Mouse (Mus musculus) bone marrow macrophage, adult 2 months (primary cell): ENCODE data around the gene Scn4b. TPM values are rescaled to one million over a fixed set of nuclear protein-coding genes. Genes with fewer than 3 reads are reported as not detected.

Source experiments
- H3K27ac ChIP-seq: 2 replicates; pipeline ENCODE4 v1.5.1; 2012; ENCODE audit warnings: low read depth, low read length; ENCODE audit not compliant: insufficient read depth
- H3K4me1 ChIP-seq: 2 replicates; pipeline ENCODE4 v1.6.1; 2012; ENCODE audit warnings: low read length; ENCODE audit not compliant: control insufficient read depth, insufficient read depth
- H3K4me3 ChIP-seq: 2 replicates; pipeline ENCODE4 v1.5.1; 2012; ENCODE audit warnings: mild to moderate bottlenecking, low read length, moderate library complexity; ENCODE audit not compliant: insufficient read depth
- CTCF ChIP-seq: IDR thresholded peaks from 2 replicates; pipeline ENCODE4 v1.5.1; 2012; ENCODE audit warnings: low read depth, mild to moderate bottlenecking, low read length, moderate library complexity
- POLR2A ChIP-seq: IDR thresholded peaks from 2 replicates; pipeline ENCODE4 v1.6.1; 2012; ENCODE audit warnings: mild to moderate bottlenecking, low read depth, low read length, borderline replicate concordance
- polyA plus RNA-seq: library from polyadenylated mRNA; stranded (reverse); fragments of >200 nt; gene quantifications from 2 replicates; pipeline ENCODE4 v1.2.4, GENCODE M21; 2012; ENCODE audit not compliant: missing spikeins, insufficient read depth, insufficient read length

The Scn4b gene
- polyA plus RNA-seq, 1 experiment: 0.11 TPM

DNA sequence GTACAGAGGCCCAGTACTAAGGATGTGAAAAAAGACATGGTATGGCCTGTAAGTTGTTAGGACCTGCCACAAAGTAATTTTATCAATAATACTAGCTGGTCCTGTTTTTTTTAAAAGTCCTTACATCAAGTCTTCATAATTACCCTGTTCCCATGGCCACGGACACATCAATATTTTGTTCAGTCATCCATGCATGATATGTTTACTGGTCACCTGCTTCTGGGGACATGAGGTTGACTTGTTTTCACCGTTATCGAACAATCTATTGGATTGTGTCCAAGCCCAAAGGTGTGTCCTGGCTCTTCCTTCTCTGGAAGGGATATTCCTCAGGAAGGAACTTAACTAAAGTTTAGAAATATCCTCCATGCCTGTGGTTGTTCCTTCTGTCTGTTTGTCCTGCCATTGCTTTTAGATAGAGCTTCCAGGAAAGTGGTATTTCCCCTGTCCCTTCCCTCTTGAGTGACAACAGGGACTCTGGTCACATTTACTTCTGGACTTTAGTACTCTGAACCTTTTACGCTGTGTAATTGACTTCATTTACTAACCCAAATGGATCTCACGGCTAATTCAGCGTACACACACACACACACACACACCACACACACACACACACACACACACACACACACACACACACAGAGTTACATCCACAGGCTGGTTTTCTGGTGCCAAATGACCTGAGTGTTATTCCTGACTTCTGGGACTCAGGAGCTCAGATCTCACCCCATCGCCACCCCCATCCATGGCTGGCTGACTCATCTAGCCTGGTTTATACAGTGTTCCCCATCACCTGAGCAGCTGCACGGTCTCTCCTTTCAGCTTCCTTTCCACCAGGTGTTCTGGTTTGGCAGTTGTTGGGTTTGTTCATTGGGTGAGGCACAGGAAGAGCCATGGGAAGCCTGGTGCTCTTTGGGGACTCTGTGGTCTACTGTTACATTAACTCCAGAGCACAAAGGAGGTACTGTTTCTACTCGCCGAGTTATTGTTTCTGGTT, 50.7 kb downstream of the Scn4b start:
- Histone ChIP-seq H3K27ac (no peak overlapping the region), H3K4me3 (no peak overlapping the region), H3K4me1 (no peaks in the 10 kb centered on the region)
- no peak for TF ChIP-seq POLR2A
- TF ChIP-seq CTCF: no peak

DNA sequence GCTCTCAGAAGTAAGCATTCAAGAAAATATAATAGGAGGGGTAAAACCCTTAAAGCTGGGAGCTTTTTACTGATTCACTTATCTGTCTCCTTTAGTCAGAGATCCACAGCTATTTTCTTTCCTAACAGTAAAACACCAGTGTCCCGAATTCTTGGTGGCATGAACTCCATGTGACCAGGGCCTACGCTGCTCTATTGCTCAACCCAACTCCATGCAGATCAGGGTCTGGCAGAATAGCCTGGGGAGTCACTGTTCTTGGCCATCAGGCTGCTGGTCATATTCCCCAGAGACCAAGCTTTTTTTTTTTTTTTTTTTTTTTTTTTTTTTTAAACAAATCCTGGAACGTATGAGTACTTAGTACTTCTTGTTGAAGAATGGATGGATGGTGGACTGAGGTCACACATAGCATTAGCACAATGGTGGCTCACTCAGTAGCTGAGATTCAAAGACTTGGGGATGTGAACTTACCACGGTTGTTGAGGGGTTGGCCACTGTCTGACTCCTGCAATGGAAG, 51.5 kb downstream of the Scn4b start:
- Histone ChIP-seq H3K27ac (no peak overlapping the region), H3K4me1 (no peaks in the 10 kb centered on the region), H3K4me3 (no peak overlapping the region)
- no peak for TF ChIP-seq CTCF
- no peak for TF ChIP-seq POLR2A

DNA sequence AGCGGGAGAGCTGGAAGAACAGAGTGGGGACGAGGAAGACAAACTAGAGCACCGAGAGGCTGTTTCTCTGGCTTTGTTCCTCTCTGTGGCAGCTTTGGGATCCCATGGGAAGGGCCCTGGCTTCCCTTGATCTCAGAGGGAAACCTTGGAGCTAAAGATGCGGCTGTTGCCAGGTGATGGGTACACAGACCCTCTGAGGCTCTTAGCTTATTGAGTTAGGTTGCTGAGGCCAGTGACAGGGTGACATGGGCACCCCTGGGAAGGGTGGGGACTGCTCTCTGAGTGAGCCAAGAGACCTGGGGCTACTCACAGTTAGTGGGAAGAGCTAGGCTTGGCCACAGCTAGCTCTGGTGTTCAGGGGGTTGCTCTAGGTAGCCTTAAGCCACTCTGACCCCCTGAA, 57.3 kb downstream of the Scn4b start:
- no peak overlapping the region for H3K27ac ChIP-seq
- TF ChIP-seq CTCF: no peak
- no peak for TF ChIP-seq POLR2A

DNA sequence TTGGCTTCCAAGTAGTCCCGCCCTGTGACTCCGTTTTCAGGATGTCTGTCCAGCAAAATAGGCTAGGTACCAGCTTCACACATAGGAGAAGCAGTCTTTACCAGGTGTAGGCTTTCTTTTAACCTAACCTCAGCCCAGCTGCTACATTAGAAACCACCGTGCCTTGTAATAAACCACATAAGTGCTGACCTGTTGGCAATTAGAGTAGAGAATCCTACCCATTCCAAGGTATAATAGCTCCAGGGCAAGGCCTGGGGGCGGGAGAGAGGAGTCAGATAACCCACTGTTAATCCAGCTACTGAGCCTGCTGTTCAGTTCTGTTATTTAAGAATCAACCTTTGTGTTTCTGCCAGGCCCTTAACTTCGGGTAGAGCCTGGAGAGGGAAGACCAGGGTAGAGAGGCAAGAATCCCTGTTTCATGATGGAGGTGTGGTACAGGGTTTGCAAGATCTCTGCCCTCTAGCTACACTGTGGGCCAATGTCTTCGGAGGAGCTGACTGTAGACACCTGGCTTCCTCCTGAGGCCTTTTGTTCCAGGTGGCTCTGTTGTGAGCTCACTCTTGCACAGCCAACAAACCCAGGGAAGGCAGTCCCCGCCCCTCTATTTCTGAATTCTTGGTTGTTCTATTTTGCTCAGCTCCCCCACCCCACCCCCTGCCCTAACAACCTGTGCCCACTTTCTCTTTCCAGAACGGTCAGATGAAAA, 58.1 kb downstream of the Scn4b start:
- no peak overlapping the region for H3K4me3 ChIP-seq
- TF ChIP-seq CTCF (no peak), POLR2A (no peak)
- peaks cover 9% of the 10 kb centered on the region for H3K4me1 ChIP-seq
- no peak overlapping the region for H3K27ac ChIP-seq

More for the DNA sequence above, 57.3 kb downstream of the Scn4b start:
- H3K4me1 ChIP-seq: peaks cover 7% of the 10 kb centered on the region
- H3K4me3 ChIP-seq: no peak overlapping the region

DNA sequence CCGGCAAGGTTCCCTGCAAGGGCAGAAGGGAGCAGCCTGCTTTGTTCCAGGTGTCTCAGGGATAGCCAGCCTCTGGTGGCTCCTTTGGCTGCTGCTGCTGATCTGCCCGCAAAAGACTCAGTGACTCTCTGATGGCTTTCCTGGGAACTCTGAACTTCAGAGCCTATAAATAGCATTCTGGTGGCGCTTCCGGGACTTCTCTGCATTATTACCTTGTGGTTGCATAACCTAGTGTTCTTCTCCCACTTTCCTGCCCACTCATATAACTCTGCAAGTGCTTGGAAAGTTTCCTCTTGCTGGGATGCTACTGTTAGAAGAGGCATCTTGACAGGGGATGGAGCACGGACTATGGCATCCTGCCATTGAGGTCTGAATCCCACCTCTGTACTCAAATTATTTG, 59.4 kb downstream of the Scn4b start:
- TF ChIP-seq CTCF: no peak
- TF ChIP-seq POLR2A: no peak
- H3K27ac ChIP-seq: no peak overlapping the region
- no peak overlapping the region for H3K4me3 ChIP-seq
- H3K4me1 ChIP-seq: peaks cover 13% of the 10 kb centered on the region

DNA sequence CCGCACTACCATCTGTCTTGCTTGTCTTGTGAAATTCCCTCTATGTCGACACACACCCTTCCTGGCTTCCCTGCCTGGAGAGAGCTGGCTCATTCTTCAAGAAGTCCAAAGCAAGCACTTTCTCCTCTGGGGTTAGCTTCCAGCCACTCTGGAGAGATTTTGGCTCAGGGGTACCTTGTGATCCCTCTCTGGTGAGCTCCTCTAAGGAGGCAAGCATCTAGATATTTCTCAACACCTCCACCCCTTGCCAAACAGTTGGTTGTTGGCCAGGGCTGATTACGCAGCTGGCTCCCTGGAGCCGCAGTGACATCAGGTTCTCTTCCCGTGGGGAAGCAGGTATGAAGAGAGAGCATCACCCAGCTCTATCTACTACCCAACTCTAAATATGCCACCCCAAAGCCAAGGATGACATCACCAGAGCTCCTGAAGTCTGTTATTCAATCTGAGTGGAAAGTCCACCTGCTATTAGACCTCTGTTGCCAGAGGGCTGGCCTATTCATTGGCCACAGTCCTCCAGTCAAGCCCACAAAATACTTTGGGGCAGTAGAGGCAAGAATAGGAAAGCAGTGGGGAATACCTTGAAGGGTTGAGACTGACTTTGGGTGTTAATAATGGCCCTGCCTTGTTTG, 63.2 kb downstream of the Scn4b start:
- TF ChIP-seq POLR2A (no peak), CTCF (no peak)
- H3K27ac ChIP-seq: no peak overlapping the region
- no peak overlapping the region for H3K4me3 ChIP-seq
- H3K4me1 ChIP-seq: peaks cover 13% of the 10 kb centered on the region

DNA sequence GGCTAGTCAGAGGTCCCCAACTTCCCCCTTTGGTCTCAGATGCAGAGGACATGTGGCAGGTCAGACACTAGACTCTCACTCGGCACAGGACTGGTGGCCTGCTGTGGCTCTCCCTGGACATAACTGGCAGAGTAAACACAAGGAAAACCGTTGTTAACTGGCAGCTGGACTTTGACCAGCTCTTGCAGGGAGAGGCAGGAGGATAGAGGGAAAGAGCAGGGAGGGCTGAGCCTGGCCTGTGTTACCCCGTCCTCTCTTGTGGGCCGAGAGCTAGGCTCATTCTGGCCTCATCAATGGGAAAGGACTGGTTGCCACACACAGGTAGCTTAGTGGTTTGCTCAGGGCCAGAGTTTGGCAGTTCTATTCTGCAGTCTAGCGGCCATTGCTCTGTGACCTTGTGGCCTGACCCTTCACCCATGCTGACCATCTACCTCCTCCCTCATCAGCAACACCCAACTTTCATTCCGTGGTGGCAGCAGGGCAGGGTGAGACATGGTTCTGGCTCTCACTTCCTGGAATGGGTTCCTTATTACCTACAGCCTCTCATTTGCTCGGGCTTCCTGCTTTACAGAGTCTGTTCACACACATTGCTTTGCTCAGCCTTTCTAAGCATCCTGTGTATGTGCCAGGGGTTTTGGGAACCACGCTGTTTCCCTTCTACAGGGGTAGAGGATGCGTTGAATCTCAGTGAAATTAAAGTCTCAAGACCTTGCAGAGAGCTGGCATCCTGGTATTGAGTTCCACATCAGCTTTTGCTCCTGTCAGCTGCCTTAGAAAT, 64.0 kb downstream of the Scn4b start:
- TF ChIP-seq CTCF (no peak), POLR2A (no peak)
- Histone ChIP-seq H3K4me1 (peaks cover 11% of the 10 kb centered on the region), H3K4me3 (no peak overlapping the region), H3K27ac (no peak overlapping the region)

Other genes with a start within 250 kb of the Scn4b start
- gene Atp5l, start 217.7 kb upstream of the Scn4b start, polyA plus RNA-seq: 311 and 441 TPM in 2 replicates
- gene Ube4a, start 172.8 kb upstream of the Scn4b start, polyA plus RNA-seq: 40.7 and 48.0 TPM in 2 replicates
- not detected in 2 replicates for gene Cd3g, start 158.0 kb upstream of the Scn4b start, polyA plus RNA-seq
- not detected in 2 replicates for gene Cd3d, start 156.6 kb upstream of the Scn4b start, polyA plus RNA-seq
- gene Cd3e, start 128.8 kb upstream of the Scn4b start, polyA plus RNA-seq: not detected in 2 replicates
- not detected in 2 replicates for gene Mpzl2, start 98.6 kb upstream of the Scn4b start, polyA plus RNA-seq
- gene Mpzl3, start 83.2 kb upstream of the Scn4b start, polyA plus RNA-seq: 0.73 and 1.1 TPM in 2 replicates
- gene Jaml, start 59.2 kb upstream of the Scn4b start, polyA plus RNA-seq: 12.1 and 16.3 TPM in 2 replicates
- gene Scn2b, start 20.6 kb upstream of the Scn4b start, polyA plus RNA-seq: 0.23 TPM in 1 of 2 replicates, not detected in the other
- gene BC049352, start 43.6 kb downstream of the Scn4b start, polyA plus RNA-seq: 2.6 and 3.7 TPM in 2 replicates
- 2.0 and 2.2 TPM in 2 replicates for gene Tmprss4, start 65.7 kb downstream of the Scn4b start, polyA plus RNA-seq
- 195 and 197 TPM in 2 replicates for gene Il10ra, start 130.8 kb downstream of the Scn4b start, polyA plus RNA-seq
- not detected in 2 replicates for gene Tmprss13, start 180.7 kb downstream of the Scn4b start, polyA plus RNA-seq
- not detected in 2 replicates for gene Fxyd6, start 231.8 kb downstream of the Scn4b start, polyA plus RNA-seq